Mouse (Mus musculus): Measurements from ENCODE around the gene Dazl. TPM values are rescaled to one million over a fixed set of nuclear protein-coding genes. Genes with fewer than 3 reads are reported as not detected.
"Not testable (repeated sequence)": the region's sequence is repeated elsewhere in the genome, so short reads cannot be mapped to it uniquely, and the experiment has no call there.

Dazl gene
- polyA plus RNA-seq, 1 experiment from 2014 or later, result 0.21 TPM

DNA sequence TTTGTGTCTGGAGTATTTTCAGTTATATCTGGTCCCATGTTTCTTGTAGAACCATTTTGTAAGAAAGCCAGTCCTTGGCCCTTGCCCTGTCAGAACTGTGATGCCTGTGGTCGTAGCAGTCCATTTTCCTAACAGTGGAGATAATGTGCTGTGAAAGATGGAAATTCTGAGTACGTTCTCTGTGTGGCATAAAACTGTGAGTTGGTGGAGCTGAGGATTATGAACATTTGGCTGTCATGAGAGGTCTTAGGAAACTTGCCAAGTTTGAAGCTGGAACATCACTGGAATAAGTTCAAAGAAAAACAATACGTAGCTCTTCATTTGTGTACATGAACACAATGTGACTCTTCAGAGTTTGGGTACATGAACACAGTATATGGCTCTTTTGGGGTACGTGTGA is 31.8 kb downstream of the Dazl start:
- not testable (repeated sequence) for DNase-seq; H3K4me2 ChIP-seq; ATAC-seq (ENCODE audit: low read depth); H3K27ac ChIP-seq; H3K9me3 ChIP-seq (replicated peaks); H3K36me3 ChIP-seq; H3K9ac ChIP-seq; H3K27me3 ChIP-seq; H3K4me1 ChIP-seq (replicated peaks); H3K4me3 ChIP-seq (replicated peaks)
- WGBS (ENCODE audit: insufficient replicate concordance), result 60% methylated on average over 4 of the region's 4 CpGs

DNA sequence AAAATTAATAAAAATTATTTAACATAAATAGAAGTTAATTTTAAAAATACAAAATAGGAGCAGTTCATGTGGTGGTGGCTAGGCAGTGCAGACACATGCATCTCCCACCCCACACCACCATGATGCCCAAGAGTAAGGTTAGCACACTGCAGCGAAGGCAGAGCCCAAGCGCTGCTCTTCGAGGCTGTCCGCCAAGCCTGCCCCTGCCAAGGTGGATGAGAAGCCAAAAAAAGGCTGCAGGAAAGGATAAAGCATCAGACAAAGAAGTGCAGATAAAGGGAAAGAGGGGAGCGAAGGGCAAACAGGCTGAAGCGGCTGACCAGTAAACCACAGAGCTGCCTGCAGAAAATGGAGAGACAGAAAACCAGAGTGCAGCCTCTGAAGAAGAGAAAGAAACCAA is 32.6 kb downstream of the Dazl start:
- Histone ChIP-seq H3K4me3 (replicated peaks) (no peak overlapping the region), H3K27ac (no peak overlapping the region), H3K9me3 (replicated peaks) (no peaks in the 10 kb centered on the region), H3K4me1 (replicated peaks) (no peaks in the 10 kb centered on the region), H3K4me2 (no peak overlapping the region), H3K9ac (no peak overlapping the region), H3K36me3 (no peaks in the 10 kb centered on the region), H3K27me3 (0 out of 2 replicates have a peak, but pooled peaks cover 3% of the 10 kb centered on the region)
- WGBS (ENCODE audit: insufficient replicate concordance), result 80% methylated on average over 6 of the region's 6 CpGs
- ATAC-seq (ENCODE audit: low read depth), result no peak
- DNase-seq, result no peak

DNA sequence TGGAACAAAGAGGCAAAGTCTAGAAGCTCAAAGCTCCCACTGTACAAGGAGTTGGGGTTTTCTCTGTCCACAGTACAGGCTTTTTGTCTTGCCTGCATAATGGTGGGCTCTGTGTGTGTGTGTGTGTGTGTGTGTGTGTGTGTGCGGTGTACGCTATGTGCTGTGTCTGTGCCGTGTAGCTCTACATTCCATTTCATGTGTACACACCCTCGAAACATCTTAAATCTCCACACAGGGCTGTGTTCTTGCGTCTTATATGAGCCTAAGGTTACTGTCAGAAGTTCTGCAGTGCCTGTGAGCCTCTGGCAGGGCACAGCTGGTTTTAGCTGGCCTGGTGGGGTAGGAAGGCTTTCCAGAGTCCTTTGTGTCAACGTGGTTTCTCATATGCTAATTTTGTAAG is 46.8 kb downstream of the Dazl start:
- no peak overlapping the region for H3K4me3 ChIP-seq (replicated peaks)
- no peak overlapping the region for H3K4me2 ChIP-seq
- H3K9me3 ChIP-seq (replicated peaks), result no peaks in the 10 kb centered on the region
- DNase-seq (no peak), ATAC-seq (ENCODE audit: low read depth) (no peak)
- H3K27me3 ChIP-seq, result no peaks in the 10 kb centered on the region
- 72% methylated on average over 6 of the region's 6 CpGs for WGBS (ENCODE audit: insufficient replicate concordance)
- no peak overlapping the region for H3K9ac ChIP-seq
- no peaks in the 10 kb centered on the region for H3K36me3 ChIP-seq
- H3K27ac ChIP-seq, result no peak overlapping the region
- no peaks in the 10 kb centered on the region for H3K4me1 ChIP-seq (replicated peaks)

DNA sequence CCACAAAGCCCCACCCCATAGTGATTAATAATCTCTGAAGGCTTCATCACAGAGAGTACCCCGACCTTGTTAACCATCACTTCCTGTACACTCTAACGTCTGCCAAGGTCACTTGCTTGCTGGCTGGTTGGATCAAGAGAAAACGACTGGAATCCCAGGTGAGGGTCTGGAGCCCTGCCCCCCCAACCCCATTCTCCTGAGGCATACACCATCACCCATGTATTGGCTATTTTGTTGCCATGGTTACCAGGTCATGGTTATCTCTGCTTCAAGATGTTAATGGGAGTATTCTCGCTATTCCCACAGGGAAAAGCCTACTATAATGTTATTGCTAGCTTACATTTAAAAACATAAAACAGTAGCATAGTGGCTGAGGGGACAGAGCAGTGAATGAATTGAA is 48.8 kb downstream of the Dazl start:
- Histone ChIP-seq H3K27me3 (no peaks in the 10 kb centered on the region), H3K4me2 (no peak overlapping the region), H3K27ac (no peak overlapping the region), H3K36me3 (no peaks in the 10 kb centered on the region), H3K9ac (no peak overlapping the region), H3K4me3 (replicated peaks) (no peak overlapping the region), H3K9me3 (replicated peaks) (no peaks in the 10 kb centered on the region), H3K4me1 (replicated peaks) (no peaks in the 10 kb centered on the region)
- no peak for ATAC-seq (ENCODE audit: low read depth)
- no peak for DNase-seq
- WGBS (ENCODE audit: insufficient replicate concordance), result 37% methylated on average over 4 of the region's 4 CpGs

DNA sequence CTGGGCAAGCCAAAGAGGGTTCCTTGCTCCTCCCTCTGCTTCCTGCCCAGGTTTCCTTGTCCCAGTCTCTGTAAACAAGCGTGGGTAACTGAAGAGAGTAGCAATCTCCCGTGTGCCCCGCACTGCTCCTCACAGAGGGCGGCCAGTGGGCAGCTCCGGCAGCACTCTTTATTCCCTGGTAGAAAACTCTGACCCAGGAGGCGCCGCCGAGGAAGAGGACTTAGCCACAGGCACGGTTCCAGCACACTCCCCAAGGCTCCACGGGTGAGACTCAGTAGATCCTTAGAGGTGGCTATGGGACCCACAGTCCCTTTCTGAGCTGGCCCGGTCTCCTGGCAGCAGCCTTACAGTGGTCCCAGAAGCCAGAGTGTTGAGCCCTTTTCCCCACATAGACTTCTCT is 50.1 kb downstream of the Dazl start:
- no peaks in the 10 kb centered on the region for H3K27me3 ChIP-seq
- no peak overlapping the region for H3K4me2 ChIP-seq
- no peak for DNase-seq
- no peaks in the 10 kb centered on the region for H3K36me3 ChIP-seq
- 76% methylated on average over 11 of the region's 11 CpGs for WGBS (ENCODE audit: insufficient replicate concordance)
- H3K4me1 ChIP-seq (replicated peaks), result no peaks in the 10 kb centered on the region
- no peak overlapping the region for H3K27ac ChIP-seq
- H3K9ac ChIP-seq, result no peak overlapping the region
- no peak overlapping the region for H3K4me3 ChIP-seq (replicated peaks)
- no peaks in the 10 kb centered on the region for H3K9me3 ChIP-seq (replicated peaks)
- no peak for ATAC-seq (ENCODE audit: low read depth)

DNA sequence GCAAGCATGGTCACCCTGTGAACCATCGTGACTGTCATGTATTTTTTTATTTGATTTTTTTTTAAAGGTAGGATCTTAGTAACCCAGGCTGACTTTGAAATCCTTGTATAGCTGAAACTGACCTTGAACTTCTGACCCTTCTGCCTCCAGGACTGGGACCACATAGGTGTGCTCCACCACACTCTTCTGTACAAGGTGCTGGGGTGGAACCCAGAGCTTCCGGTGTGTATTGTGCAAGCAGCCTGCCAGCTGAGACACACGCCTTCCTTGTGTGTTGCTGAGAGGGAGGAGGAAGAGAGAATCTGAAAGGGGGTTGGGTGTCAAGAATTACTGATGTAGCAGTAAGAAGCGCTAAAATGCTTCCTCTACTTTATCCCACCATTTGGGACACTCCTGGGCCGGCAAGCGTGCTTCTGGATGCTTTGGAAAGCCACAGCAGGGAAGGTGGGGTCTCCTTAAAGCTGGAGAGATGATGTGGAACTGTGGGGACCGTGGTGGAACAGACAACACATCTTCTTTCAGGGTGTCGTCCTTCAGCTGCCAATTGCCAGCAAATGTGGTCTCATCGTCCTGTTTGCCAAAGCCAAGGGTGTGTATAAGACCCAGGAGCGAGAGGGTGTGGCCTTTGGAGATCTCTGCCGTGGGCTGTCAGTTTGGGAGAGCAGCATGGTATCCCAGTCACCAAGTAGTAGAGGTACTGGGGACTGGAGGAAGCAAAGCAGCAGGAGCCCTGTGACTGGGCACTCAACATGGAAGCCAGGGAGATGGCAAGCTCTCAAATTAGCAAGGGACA is 55.4 kb downstream of the Dazl start:
- Histone ChIP-seq H3K27ac (no peak overlapping the region), H3K36me3 (no peaks in the 10 kb centered on the region), H3K4me2 (no peak overlapping the region), H3K9ac (no peak overlapping the region), H3K4me3 (replicated peaks) (no peak overlapping the region), H3K27me3 (no peaks in the 10 kb centered on the region), H3K4me1 (replicated peaks) (0 out of 2 replicates have a peak, but pooled peaks cover 4% of the 10 kb centered on the region), H3K9me3 (replicated peaks) (no peaks in the 10 kb centered on the region)
- DNase-seq, result no peak
- WGBS (ENCODE audit: insufficient replicate concordance), result 35% methylated on average over 11 of the region's 11 CpGs
- no peak for ATAC-seq (ENCODE audit: low read depth)

DNA sequence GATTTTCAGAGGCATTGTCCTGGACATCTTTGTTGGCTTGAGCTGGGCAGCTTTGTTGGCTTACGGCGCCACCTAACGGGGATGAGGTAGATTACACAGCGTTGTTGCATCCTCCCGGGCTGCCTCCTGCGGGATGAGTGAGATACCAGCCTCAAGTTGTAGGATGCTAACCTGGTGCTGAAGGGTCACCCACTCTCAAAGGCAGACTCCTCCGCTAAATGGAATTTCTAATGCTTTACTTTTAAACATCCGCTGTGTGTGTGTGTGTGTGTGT is 56.1 kb downstream of the Dazl start:
- ATAC-seq (ENCODE audit: low read depth), result no peak
- H3K4me1 ChIP-seq (replicated peaks), result 0 out of 2 replicates have a peak, but pooled peaks cover 4% of the 10 kb centered on the region
- DNase-seq, result peak; percentile 52
- no peak overlapping the region for H3K27ac ChIP-seq
- no peak overlapping the region for H3K4me3 ChIP-seq (replicated peaks)
- WGBS (ENCODE audit: insufficient replicate concordance), result 8% methylated on average over 8 of the region's 8 CpGs
- no peak overlapping the region for H3K4me2 ChIP-seq
- no peaks in the 10 kb centered on the region for H3K9me3 ChIP-seq (replicated peaks)
- H3K36me3 ChIP-seq, result no peaks in the 10 kb centered on the region
- no peak overlapping the region for H3K9ac ChIP-seq
- H3K27me3 ChIP-seq, result no peaks in the 10 kb centered on the region

DNA sequence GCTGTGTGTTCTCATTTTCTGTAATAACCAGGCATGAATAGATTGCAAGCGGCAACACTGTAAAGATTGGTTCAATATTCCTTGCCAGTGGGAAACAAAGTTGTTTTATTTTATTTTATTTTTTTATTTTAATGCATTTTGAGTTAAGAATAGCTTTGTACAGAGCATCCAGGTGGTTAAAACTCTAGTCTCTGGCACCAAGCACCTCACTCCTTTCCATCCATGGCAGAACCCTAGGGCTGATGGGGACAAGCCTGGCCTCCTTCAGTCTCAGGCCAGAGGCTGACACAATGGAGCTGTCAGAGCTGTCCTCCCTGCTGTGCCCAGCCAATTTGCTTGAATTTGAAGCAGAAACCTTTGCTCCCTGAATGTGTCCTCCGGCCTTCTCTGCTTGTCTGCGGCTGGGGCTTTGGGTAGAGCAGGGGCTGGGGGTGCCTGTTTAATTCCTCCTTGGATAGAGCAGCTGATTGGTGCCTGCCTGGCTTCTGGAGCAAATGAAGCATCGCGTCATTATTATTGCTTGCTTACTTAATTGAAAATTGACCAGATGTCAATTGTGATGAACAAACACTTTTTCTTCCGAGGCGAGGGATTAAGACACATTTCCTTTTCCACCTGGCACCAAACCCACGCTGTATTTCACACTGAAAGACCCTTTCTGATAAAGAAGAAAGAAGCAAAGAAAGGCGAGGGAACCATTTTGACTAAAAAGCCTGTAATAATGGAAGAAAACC is 56.6 kb downstream of the Dazl start:
- ATAC-seq (ENCODE audit: low read depth), result no peak
- WGBS (ENCODE audit: insufficient replicate concordance), result 50% methylated on average over 9 of the region's 9 CpGs
- no peak for DNase-seq
- Histone ChIP-seq H3K9ac (no peak overlapping the region), H3K4me2 (no peak overlapping the region), H3K9me3 (replicated peaks) (no peaks in the 10 kb centered on the region), H3K4me1 (replicated peaks) (0 out of 2 replicates have a peak, but pooled peaks cover 4% of the 10 kb centered on the region), H3K4me3 (replicated peaks) (no peak overlapping the region), H3K36me3 (no peaks in the 10 kb centered on the region), H3K27ac (no peak overlapping the region), H3K27me3 (no peaks in the 10 kb centered on the region)

DNA sequence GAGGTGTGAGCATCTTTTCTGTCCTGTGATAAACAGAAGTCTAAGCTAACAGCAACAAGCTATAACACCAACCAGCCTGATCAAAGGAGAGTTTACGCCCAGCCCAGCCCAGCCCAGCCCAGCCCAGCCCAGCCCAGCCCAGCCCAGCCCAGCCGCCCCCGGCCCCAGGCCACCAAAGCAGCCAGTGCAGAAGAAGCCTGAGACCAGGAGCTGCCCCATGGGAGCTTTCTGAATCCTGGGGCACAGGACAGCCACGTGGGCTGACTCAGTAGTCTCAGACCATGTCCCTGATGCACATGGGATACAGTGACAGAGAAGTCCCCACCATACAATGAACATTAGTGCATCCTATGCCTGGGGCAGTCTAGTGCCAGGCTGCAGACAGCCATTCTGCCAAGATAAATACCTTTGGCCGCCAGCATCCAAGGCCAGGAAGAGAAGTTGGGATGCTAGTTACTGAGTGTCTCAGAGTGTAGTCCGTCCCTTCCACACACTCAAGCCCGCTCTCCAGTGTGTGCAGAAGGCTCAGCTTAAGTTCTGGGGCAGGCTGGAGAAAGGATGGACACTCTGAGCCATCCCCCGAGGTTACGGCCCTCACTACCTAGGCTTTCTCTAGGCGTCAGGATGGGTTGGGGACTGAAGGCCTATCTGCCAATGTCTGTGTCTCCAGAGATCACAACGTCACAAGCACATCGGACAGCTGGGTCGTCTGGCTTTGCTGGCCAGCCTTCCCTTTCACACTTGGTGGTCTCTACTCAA is 57.3 kb downstream of the Dazl start:
- no peak overlapping the region for H3K4me2 ChIP-seq
- WGBS (ENCODE audit: insufficient replicate concordance), result 68% methylated on average over 13 of the region's 13 CpGs
- H3K27me3 ChIP-seq, result no peaks in the 10 kb centered on the region
- ATAC-seq (ENCODE audit: low read depth), result 0 out of 2 replicates have a peak, but pooled peaks have one; percentile 39
- H3K36me3 ChIP-seq, result no peaks in the 10 kb centered on the region
- DNase-seq, result no peak
- H3K4me1 ChIP-seq (replicated peaks), result 0 out of 2 replicates have a peak, but pooled peaks cover 4% of the 10 kb centered on the region
- no peak overlapping the region for H3K9ac ChIP-seq
- H3K9me3 ChIP-seq (replicated peaks), result no peaks in the 10 kb centered on the region
- no peak overlapping the region for H3K4me3 ChIP-seq (replicated peaks)
- H3K27ac ChIP-seq, result no peak overlapping the region

DNA sequence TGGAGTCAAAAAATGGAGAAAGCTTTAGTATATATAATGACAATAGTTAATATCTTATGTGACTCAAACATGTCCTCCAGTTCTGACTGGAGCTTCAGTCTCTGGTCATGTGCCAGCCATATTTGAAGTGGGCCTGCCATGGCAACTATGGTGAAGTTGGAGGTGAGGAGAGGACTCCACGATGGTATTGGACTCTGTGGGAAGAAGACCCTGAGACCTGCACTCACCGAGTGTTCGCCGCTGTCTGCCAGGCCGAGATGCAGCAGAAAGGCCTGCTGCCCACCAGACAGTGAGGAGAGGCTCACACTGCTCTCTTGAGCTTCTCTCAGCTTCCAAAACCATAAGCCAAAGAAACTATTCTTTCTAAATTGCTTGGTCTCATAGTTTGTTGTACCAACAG is 59.5 kb downstream of the Dazl start:
- Histone ChIP-seq H3K9ac (no peak overlapping the region), H3K4me2 (no peak overlapping the region), H3K36me3 (no peaks in the 10 kb centered on the region), H3K4me1 (replicated peaks) (0 out of 2 replicates have a peak, but pooled peaks cover 4% of the 10 kb centered on the region), H3K27me3 (no peaks in the 10 kb centered on the region), H3K9me3 (replicated peaks) (no peaks in the 10 kb centered on the region), H3K27ac (no peak overlapping the region), H3K4me3 (replicated peaks) (no peak overlapping the region)
- WGBS (ENCODE audit: insufficient replicate concordance), result 77% methylated on average over 5 of the region's 5 CpGs
- DNase-seq (no peak), ATAC-seq (ENCODE audit: low read depth) (no peak)

DNA sequence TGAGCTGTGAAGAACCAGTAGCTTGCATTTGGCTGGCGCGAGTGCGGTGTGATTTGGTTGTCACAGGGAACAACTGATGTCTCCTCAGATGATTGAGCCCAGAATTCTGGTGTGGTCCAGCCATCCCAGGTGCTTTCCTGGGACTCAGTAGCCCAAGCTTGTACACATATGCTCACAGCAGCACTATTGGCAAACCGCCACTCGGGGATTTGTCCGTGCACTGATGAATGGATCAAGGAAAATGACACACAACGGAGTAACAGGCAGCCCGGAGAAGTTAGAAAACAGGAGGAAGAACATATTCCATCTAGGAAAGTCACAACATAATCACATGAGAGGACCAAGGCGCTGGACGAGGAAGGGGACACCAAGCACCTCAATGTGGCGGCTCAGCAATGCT is 60.6 kb downstream of the Dazl start:
- Histone ChIP-seq H3K4me3 (replicated peaks) (no peak overlapping the region), H3K27me3 (no peaks in the 10 kb centered on the region), H3K9ac (no peak overlapping the region), H3K9me3 (replicated peaks) (no peaks in the 10 kb centered on the region), H3K4me1 (replicated peaks) (0 out of 2 replicates have a peak, but pooled peaks cover 4% of the 10 kb centered on the region), H3K36me3 (no peaks in the 10 kb centered on the region), H3K27ac (no peak overlapping the region), H3K4me2 (no peak overlapping the region)
- DNase-seq (no peak), ATAC-seq (ENCODE audit: low read depth) (no peak)
- WGBS (ENCODE audit: insufficient replicate concordance), result 86% methylated on average over 11 of the region's 11 CpGs
